In genomic region chr11:85657471-85657870, GRCm38 (mm10) we compare ENCODE assay signal across 24 mouse cellular contexts.
DNase-seq lines count a peak whose midpoint lies in the region; ATAC-seq and TF ChIP-seq lines count a peak whose summit lies in the region.
"Had no signal": no experiment of that assay in that cellular context is flagged by ENCODE, and none has a peak within 500 bp of the region (broad histone marks: within the 10 kb centered on the region; RNA-seq: fewer than 3 reads in every experiment).

No protein-coding gene starts in this region.

- TF ChIP-seq EP300 in heart, adult 2 months (IDR thresholded peaks at IDR 0.05; ENCODE audit: insufficient read depth, low read depth, low read length), result no peak

- WGBS in heart, embryonic 10.5 days, result 79% methylated on average over 4 of the region's 4 CpGs
- WGBS in heart, adult 2 months, result 84% methylated on average over 4 of the region's 4 CpGs
- WGBS in neural tube, embryonic 11.5 days, result 59% methylated on average over 4 of the region's 4 CpGs
- 51% methylated on average over 4 of the region's 4 CpGs for WGBS in neural tube, embryonic 15.5 days
- 67% methylated on average over 4 of the region's 4 CpGs for WGBS in embryonic facial prominence, embryonic 10.5 days

- no peak for ATAC-seq in neural tube, embryonic 11.5 days (ENCODE audit: insufficient read depth, low FRiP score, low TSS enrichment)
- no peak for ATAC-seq in neural tube, embryonic 15.5 days (ENCODE audit: low FRiP score)
- ATAC-seq: forebrain, embryonic 15.5 days; Patski had no signal

- H3K36me3 ChIP-seq in heart, embryonic 10.5 days, result no peaks in the 10 kb centered on the region
- H3K36me3 ChIP-seq in heart, adult 2 months (ENCODE audit: control insufficient read depth, insufficient read depth, low read length), result no peaks in the 10 kb centered on the region
- no peaks in the 10 kb centered on the region for H3K36me3 ChIP-seq in neural tube, embryonic 11.5 days (ENCODE audit: control insufficient read depth, insufficient read depth, low read length)
- no peaks in the 10 kb centered on the region for H3K36me3 ChIP-seq in neural tube, embryonic 15.5 days
- H3K36me3 ChIP-seq in embryonic facial prominence, embryonic 10.5 days (replicated peaks), result no peaks in the 10 kb centered on the region
- H3K36me3 ChIP-seq: embryonic facial prominence, embryonic 13.5 days; forebrain, embryonic 12.5 days; forebrain, embryonic 15.5 days; G1E; hindbrain, embryonic 12.5 days; hindbrain, embryonic 15.5 days had no signal

- DNase-seq in heart, embryonic 10.5 days (ENCODE audit: low spot score), result no peak
- no peak for DNase-seq in heart, adult 2 months
- DNase-seq in neural tube, embryonic 11.5 days (ENCODE audit: low spot score), result peak; percentile 3
- no peak for DNase-seq in embryonic facial prominence, embryonic 10.5 days (ENCODE audit: low spot score)
- no peak for DNase-seq in gastrocnemius, postnatal 25 days
- DNase-seq: adrenal gland, postnatal 10 days; adrenal gland, postnatal 36 days; B cell, adult 2 months; cerebellum, adult 11 months; cerebellum, adult 2 months; cerebellum, adult 9-11 months; cerebellum, postnatal 25 days; gastrocnemius, postnatal 36 days had no signal

- no peaks in the 10 kb centered on the region for H3K79me2 ChIP-seq in heart, adult 2 months (replicated peaks; ENCODE audit: control insufficient read depth, insufficient read depth, low read length)

- TF ChIP-seq CTCF in heart, adult 2 months (IDR thresholded peaks at IDR 0.05), result no peak

- 0 out of 2 replicates have a peak, but pooled peaks cover 4% of the 10 kb centered on the region for H3K27me3 ChIP-seq in heart, embryonic 10.5 days (ENCODE audit: insufficient read depth, poor library complexity, severe bottlenecking)
- no peaks in the 10 kb centered on the region for H3K27me3 ChIP-seq in heart, adult 2 months (ENCODE audit: control insufficient read depth, insufficient read depth, low read length)
- H3K27me3 ChIP-seq in neural tube, embryonic 11.5 days (ENCODE audit: control insufficient read depth, insufficient read depth, low read length), result no peaks in the 10 kb centered on the region
- no peaks in the 10 kb centered on the region for H3K27me3 ChIP-seq in neural tube, embryonic 15.5 days (replicated peaks)
- no peaks in the 10 kb centered on the region for H3K27me3 ChIP-seq in embryonic facial prominence, embryonic 10.5 days (replicated peaks; ENCODE audit: low read depth, poor library complexity, severe bottlenecking)
- H3K27me3 ChIP-seq: CH12.LX; embryonic facial prominence, embryonic 13.5 days; forebrain, embryonic 12.5 days; forebrain, embryonic 15.5 days; hindbrain, embryonic 12.5 days; hindbrain, embryonic 15.5 days; Patski had no signal

- H3K9ac ChIP-seq in heart, adult 2 months (ENCODE audit: low read depth, low read length), result no peak overlapping the region
- no peak overlapping the region for H3K9ac ChIP-seq in neural tube, embryonic 11.5 days (ENCODE audit: low read length)
- no peak overlapping the region for H3K9ac ChIP-seq in neural tube, embryonic 15.5 days (replicated peaks)
- H3K9ac ChIP-seq: embryonic facial prominence, embryonic 13.5 days; forebrain, embryonic 12.5 days; forebrain, embryonic 15.5 days; hindbrain, embryonic 12.5 days; hindbrain, embryonic 15.5 days had no signal

- no peak overlapping the region for H3K4me3 ChIP-seq in heart, embryonic 10.5 days
- no peak overlapping the region for H3K4me3 ChIP-seq in heart, adult 2 months
- H3K4me3 ChIP-seq in neural tube, embryonic 11.5 days (ENCODE audit: low read depth, low read length), result no peak overlapping the region
- no peak overlapping the region for H3K4me3 ChIP-seq in neural tube, embryonic 15.5 days (replicated peaks)
- no peak overlapping the region for H3K4me3 ChIP-seq in embryonic facial prominence, embryonic 10.5 days
- H3K4me3 ChIP-seq: embryonic facial prominence, embryonic 13.5 days; erythroblast, embryonic 14.5 days; forebrain, embryonic 12.5 days; forebrain, embryonic 15.5 days; hindbrain, embryonic 12.5 days; hindbrain, embryonic 15.5 days had no signal

- peaks cover 8% of the 10 kb centered on the region; the same call in 1 of the 2 replicates for H3K4me1 ChIP-seq in heart, embryonic 10.5 days
- peaks cover 4% of the 10 kb centered on the region for H3K4me1 ChIP-seq in heart, adult 2 months (ENCODE audit: control insufficient read depth, insufficient read depth, low read length)
- no peaks in the 10 kb centered on the region for H3K4me1 ChIP-seq in neural tube, embryonic 11.5 days (ENCODE audit: control insufficient read depth, insufficient read depth, low read length)
- H3K4me1 ChIP-seq in neural tube, embryonic 15.5 days, result peaks cover 11% of the 10 kb centered on the region
- H3K4me1 ChIP-seq in embryonic facial prominence, embryonic 10.5 days, result peaks cover 32% of the 10 kb centered on the region
- H3K4me1 ChIP-seq: forebrain, embryonic 12.5 days; forebrain, embryonic 15.5 days had no signal

- H3K27ac ChIP-seq in heart, embryonic 10.5 days, result peak overlapping the region; percentile 18; the same call in 1 of the 2 replicates
- no peak overlapping the region for H3K27ac ChIP-seq in heart, adult 2 months
- no peak overlapping the region for H3K27ac ChIP-seq in neural tube, embryonic 11.5 days (ENCODE audit: low read depth, low read length)
- H3K27ac ChIP-seq in neural tube, embryonic 15.5 days (replicated peaks), result no peak overlapping the region
- peak overlapping the region; percentile 14 for H3K27ac ChIP-seq in embryonic facial prominence, embryonic 10.5 days (replicated peaks)
- H3K27ac ChIP-seq: embryonic facial prominence, embryonic 13.5 days; forebrain, embryonic 12.5 days; forebrain, embryonic 15.5 days; hindbrain, embryonic 12.5 days; hindbrain, embryonic 15.5 days had no signal

- intact Hi-C loops in heart, adult 2 months (cut with DNase I), result no loop called here

- TF ChIP-seq POLR2A in heart, adult 2 months (IDR thresholded peaks at IDR 0.05; ENCODE audit: insufficient read depth, low read depth, low read length), result no peak

- H3K9me3 ChIP-seq in heart, embryonic 10.5 days, result no peaks in the 10 kb centered on the region
- H3K9me3 ChIP-seq in neural tube, embryonic 11.5 days (ENCODE audit: control insufficient read depth, low read length), result no peaks in the 10 kb centered on the region
- H3K9me3 ChIP-seq in neural tube, embryonic 15.5 days (replicated peaks), result no peaks in the 10 kb centered on the region
- no peaks in the 10 kb centered on the region for H3K9me3 ChIP-seq in embryonic facial prominence, embryonic 10.5 days
- H3K9me3 ChIP-seq: embryonic facial prominence, embryonic 13.5 days; forebrain, embryonic 12.5 days; forebrain, embryonic 15.5 days; G1E; hindbrain, embryonic 12.5 days; hindbrain, embryonic 15.5 days had no signal

- H3K4me2 ChIP-seq in neural tube, embryonic 11.5 days (ENCODE audit: low read depth), result no peak overlapping the region
- H3K4me2 ChIP-seq in neural tube, embryonic 15.5 days, result no peak overlapping the region
- H3K4me2 ChIP-seq: embryonic facial prominence, embryonic 13.5 days; forebrain, embryonic 12.5 days; forebrain, embryonic 15.5 days; heart, embryonic 11.5 days; hindbrain, embryonic 12.5 days; hindbrain, embryonic 15.5 days had no signal

Comparison
In these comparisons a context has a peak if more than half of its experiments do, and no peak if none do; other contexts are left out.
1. H3K27ac ChIP-seq: peak in heart, embryonic 10.5 days (single experiment) and embryonic facial prominence, embryonic 10.5 days (single experiment); none in heart, adult 2 months (single experiment), neural tube, embryonic 11.5 days (single experiment) and neural tube, embryonic 15.5 days (single experiment).